Mouse (Mus musculus) lung, postnatal 14 days (tissue): ENCODE measurements around the gene Ccdc93.

ENCODE experiments used
- DNase-seq: peaks from one replicate; pipeline ENCODE4 v3.0.0; 2021

Gene Ccdc93

DNA sequence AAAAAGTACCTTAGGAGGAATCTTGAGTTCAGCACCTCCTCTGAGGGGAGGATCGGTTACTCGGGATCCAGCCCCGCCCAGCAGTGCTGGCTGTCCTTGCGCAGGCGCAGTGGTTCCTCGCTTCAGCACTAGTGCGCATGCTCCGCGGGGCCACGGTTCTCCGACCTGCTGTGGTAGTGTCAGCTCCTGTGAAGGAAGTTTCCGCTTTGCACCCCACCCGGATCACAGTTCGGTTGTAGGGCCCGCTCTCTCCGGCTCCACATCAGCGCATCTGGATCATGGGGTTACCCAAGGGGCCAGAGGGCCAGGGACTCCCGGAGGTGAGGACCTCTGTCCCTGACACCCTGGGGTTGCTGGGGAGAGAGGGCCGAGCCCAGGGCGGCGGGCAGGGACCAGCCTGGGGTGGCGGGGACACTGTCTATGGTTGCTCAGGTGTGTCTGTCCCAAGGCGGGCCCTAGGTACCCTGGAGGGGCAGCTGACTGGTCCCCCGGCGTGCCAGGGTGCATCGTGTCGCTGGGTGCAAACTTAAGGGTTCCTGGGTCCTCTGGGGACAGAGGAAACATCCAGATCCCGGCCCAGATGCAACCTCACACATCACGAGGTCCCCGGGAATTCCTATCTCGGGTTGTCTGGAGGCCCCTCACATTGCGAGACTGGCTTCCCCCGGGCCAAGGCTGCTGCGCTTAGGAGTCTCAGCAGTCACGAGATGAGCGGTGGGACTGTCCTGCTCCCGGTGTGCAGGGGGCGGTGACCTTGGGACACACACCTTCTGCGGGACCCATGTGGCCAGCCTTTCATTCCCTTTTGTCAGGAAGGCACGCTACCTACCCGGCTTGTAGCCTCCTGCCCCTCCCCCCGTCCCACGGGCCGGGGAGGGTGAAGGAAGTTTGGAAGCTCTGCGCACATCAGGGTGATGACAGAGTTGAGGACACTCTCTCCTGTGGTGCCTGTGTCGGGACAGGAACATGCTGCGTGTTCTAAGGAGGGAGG lies at the start of gene Ccdc93:
Ccdc93 (plus strand) TSS at position 112 of the 991 bp plus-strand sequence.
- DNase-seq, result peak; percentile 100

DNA sequence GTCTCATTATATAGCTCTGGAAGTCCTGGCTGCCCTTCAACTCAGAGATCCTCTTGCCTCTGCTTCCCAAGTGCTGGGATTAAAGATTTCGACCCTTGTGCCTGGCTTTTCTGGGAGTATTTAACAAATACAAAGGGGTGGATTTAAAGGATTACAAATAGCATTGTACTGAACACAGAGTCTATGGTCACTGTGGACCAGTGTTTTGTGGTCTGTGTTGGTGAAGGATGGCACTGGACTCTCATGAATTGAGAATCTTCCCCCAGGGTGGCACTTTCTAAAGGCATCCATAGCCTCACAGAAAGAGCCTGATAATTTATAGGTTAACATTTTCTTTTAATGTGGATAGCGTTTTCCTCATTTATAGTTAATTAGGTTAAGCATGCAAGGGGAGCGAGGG lies 49.3 kb upstream of the Ccdc93 start:
- DNase-seq, result no peak

DNA sequence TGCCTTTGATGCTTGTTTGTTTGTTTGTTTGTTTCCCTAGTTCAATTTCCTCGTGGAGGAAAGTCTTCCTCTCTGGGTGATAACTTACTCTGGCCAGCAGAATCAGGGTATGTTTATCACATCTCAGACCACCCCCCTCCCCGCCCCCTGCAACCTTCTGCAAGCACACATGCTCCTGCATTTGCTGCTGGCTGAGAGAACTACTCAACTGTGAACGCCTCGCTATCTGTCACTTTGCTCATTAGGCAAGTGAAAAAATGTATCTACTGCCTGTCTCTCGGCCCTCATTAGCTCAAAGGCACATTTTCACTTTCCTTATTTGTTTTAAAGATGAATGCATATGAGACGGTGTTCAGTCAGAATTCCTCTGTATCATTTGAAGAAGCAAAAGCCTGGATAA lies 42.5 kb upstream of the Ccdc93 start:
- DNase-seq, result no peak

DNA sequence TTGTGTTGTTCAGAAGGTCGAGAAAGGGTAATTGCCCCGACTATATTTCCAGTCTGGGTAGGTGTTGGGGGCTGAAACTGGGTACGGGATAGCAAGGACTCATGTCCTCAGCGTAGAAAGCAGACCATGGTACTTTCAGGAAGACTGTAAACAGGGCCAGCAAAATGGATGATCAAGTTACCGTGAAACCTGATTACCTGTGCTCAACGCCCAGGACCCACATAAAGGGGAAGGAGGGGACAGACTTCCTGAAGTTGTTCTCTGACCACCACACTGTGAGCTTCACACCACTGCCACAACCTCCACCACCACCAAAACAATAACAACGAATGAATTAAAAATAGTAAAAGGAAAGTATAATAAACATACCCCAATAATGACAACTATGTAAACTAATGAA lies 42.1 kb upstream of the Ccdc93 start:
- no peak for DNase-seq

DNA sequence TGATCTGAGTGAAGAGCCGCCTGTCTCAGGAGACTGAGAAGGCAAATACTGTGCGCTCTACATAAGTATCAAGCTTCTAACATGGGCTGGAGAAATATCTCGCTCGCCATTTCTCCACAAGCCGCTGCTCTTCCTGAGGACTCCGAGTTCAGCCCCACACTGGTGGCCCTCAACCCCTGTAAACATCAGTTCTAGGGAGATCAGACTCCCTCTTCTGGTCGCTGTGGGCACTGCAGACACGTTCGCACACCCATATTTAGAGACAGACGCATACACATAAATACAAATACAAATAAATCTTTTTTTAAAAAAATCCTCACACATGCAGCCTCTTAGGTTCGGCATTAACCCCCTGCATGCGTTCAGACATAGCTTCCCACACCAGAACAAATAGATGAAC lies 41.3 kb upstream of the Ccdc93 start:
- no peak for DNase-seq

DNA sequence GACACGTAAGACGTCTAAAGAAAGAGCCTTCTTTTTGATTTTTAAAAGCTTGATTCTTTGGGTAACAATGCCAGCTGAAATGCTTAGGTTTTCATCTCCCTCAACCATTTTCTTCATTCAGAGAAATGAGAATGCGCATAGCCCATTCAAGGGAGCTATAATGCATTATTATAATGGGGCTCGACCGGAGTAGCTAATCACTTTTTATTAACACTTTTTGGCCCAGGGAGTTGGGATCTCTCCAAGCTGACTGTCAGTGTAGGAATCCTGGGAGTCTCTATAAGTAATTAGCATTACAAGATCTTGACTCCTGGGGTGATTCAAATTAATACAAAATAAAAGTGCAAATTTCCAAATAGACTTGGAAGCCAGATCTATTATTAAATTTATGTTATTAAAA lies 40.8 kb upstream of the Ccdc93 start:
- DNase-seq, result no peak

DNA sequence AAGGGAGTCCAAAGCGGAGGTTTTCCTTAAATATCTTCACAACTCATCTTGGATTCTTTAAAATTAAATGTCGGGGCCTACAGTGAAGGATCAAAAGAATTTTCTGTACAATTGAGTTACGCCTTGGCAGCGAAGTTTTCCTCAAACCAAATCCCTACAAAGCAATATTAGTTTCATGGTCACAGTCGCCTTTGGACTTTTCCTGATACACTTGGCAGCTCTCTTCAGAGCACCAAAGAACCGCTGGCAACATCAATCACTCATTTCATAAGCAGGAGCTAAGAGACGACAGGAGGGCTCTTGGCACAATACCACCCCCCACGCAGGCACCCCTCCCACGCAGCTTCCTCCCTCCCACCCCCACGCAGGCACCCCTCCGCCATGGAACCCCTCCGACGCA lies 40.4 kb upstream of the Ccdc93 start:
- no peak for DNase-seq

DNA sequence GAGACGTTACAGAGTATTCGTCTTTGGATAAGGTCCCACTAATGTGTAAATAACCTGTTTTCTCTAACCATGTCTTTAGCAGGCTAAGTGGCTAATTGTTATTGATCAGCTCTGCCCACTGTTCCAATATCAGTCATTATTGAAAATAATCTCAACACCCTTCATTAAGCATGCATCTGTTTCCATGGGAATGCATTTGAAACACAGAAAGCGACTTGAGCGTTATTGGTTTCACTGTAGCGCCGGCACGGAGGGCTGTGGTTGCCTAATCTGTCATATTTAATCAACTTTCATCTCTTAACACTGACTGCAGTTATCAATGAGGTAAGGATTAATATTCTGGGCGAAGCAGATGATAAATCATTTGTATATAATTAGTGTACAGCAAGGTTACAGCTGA lies 40.0 kb upstream of the Ccdc93 start:
- DNase-seq, result no peak

DNA sequence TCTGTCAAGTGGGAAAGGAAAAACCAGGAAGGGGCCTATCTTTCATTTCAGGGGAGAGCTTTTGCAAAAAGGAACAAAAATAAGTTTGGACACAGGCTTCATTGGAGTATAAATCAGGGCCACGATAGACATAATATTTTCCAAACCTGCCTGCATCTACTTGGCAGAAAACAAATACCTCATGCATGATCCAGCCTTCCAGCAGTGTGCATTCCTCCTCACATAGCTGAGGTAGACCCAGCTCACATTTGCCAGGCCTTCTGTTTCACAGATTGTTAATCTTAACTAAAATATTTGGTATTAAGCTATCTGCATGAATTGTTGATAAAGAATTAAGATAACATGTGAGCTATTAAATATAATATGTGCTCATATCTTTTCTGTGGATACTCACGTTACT lies 37.7 kb upstream of the Ccdc93 start:
- DNase-seq, result no peak

DNA sequence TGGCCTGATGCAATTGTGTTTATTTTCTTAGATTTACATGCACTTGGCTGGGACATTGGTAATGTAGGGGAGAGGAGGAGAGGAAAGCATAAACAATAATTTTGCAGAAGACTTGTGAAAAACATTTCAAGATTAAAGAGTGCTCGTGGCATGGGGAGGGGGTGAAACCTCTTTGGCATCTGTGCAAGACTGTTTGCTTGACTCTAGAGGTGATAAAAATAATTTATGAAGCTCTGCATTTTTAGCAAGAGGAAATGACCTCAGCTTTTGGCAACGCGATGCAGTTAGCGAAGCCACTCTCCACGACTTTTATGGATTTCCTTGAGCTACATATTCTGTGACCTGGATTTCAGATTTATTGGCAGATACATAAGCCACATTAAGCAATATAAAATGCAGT lies 36.1 kb upstream of the Ccdc93 start:
- no peak for DNase-seq

DNA sequence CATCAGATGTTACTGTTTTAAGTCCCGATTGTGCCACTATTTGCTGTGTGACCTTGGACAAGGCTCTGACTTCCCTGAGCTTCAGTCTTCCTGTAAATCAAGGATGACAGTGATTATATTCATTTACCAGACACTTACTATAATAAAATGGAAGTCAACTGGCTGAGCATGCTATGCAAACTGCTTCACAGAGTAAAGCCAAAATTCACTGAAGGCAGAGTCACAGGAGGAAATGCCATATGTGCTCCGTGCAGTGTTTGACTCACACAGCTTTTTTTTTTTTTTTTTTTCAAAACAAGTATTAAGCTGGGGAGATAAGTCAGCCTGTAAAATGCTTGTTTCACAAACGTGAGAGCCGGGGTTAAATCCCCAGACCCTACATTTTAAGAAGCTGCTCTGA lies 34.3 kb upstream of the Ccdc93 start:
- DNase-seq, result no peak

DNA sequence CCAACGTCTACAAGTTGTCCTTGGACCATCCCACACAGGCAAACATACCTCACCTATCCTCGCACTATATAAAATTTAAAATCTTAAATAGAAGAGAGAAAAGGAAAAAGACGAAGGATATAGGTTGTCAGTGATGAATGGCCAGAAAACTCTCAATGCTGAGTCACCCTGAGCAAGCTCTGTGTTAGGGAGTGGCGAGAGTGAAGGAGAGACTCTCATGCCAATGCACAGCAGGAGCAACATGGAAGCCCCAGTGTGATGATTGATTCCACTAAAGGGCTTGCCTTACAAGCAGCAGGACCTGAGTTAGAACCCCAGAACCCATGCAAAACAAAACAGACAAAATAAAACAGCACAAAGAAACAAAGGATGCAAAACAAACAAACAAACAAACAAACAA lies 32.6 kb upstream of the Ccdc93 start:
- no peak for DNase-seq

DNA sequence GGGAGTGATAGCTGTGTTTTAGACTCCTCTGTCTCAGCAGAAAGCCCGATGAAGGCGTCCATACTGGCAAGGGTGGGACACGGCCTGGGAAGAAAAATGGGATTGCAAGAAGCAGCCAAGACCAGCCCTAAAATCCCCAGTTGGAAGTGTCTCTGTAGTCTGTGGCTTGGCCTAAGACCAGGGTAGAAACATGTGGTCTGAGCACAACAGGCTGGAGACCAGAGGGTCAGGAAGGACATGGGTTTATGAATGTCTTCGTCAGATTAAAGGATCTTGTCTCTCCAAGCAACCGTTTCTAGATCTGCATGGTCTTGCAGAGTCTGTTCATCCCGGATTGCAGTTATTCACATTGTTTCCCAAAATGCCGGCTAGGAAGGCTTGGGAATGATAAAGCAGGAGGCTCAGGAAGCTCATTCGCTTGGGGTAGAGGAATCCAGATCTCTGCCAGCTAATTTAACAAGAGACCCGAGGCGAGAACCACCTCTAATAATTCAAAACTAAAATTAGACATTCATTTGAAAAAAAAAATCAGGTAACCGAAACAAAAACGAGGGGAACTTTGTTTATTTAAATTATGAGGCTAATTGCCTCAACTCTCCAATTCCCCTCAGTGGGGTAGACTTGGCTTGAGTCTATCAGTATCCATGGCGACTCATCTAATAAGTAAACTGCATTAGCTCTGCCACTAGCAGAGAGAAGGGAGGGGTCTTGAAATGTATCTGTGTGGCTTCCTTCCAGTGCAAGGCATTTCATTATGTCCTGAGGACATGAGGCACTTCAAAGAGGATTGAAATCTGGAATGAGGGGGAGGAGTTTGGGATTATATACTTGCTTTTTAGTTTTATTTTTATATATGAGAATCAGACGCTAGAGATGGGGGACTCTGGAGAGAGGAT lies 31.6 kb upstream of the Ccdc93 start:
- DNase-seq, result peak; percentile 5

DNA sequence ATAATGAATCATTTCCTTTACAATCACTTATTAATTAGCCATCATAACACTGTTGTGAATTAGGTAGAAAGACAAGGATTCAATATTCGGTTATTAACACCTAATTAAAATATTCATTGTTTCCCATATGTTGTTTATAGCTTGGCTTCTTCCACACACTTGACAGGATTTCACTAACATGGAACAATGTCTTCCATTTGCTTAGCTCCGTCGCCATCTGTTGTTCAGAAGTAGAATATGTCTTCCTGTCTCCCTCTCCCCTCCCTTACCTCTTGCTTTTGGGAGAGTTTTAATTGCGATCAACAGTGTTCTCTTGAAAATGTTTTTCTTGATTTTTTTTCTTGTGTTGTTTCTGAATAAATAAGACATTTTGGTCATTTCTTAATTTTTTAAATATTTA lies 30.6 kb upstream of the Ccdc93 start:
- DNase-seq, result peak; percentile 25

DNA sequence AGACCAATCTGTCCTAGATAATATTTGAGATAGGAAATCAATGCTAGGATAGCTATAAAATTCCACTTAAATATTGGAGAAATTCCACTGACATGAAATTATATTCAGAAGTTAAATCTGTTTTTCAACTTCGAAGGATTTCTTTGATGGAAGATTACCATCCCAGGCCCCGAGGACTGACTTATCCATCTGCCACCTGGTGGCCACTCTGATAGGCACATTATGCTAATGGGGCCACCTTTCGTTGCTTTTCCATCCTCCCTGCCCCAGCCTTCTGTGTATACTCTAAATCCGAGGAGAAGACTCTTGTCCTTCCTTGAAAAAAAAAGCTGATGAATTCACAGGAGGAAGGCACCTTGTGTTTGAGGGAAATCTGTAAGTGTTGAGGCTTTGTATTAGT lies 11.8 kb upstream of the Ccdc93 start:
- peak; percentile 15 for DNase-seq

DNA sequence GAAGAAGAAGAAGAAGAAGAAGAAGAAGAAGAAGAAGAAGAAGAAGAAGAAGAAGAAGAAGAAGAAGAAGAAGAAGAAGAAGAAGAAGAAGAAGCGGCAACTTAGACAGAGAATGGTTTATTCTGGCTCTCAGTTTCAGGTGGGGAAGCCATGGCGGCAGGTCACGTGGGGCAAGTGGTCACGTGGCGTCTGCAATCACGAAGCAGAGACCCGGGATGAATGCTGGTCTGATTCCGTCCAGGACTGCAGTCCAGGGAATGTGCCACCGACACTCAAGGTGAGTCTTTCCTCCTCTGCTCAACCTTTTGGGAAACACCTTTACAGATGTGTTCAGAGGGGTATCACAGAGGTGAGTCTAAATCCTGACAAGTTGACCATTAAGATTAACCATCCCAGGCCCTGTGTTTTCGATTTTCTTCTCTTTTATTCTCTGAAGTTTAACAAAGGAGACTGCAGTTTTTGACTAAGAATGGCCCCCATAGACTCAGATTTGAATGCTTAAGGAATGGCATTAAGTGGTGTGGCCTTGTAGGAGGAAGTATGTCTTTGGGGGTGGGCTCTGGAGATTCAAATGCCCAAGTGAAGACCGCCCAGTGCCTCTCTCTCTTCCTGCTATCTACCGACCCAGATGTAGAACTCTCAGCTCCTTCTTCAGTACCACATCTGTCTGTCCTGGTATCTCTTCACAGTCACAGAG lies 11.1 kb upstream of the Ccdc93 start:
- DNase-seq, result no peak

DNA sequence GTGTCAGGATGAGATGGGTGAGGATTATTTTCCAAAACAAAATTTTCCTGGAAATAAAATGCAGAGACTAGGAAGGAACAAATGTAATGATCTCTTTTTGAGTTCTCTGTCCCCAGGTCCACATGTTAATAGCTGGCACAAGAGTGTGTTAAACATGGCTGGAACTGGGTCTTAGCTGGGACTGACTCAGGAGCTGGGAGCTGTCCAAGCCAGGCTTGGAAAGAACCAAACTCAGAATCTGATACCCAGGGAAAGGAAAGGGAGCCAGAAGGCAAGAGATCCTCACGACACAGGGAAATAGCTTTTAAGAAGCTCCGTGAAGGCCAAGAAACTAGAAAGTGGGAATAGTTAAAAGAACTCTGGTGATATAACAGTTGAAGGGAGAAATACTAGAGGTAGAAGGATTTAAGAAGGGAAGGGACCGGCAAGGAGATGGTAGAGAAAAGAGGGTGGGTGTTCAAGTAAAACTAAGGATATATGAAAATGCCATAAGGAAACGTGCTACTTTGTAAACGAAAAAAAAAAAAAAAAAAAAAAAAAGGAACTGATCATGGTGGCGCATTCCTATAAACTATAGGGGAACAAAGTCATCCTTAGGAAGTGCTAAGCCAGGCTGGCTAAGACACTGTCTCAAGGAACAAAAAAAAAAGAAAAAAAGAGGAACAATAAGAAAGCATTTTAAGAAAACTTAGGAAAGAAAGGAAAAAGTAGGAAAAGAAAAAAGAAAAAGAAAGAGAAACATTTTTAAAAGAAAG lies 489 bp upstream of the Ccdc93 start:
- DNase-seq, result no peak

DNA sequence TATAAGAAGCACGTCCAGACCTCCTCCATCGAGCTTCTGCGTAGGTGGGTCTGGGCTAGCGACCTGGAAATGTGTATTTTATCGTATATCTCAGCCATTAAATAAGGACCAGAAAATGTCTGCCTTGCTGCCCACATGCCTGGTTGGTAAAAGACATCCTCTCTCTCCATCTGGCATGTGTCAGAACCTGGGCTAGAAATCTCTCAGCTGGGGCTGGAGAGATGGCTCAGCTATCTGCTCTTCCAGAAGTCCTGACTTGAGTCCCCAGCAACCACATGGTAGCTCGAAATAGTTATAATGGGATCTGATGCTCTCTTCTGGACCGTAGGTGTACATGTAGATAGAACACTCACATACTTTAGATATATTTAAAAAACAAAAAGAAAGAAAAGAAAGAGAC lies 5.1 kb downstream of the Ccdc93 start:
- no peak for DNase-seq

DNA sequence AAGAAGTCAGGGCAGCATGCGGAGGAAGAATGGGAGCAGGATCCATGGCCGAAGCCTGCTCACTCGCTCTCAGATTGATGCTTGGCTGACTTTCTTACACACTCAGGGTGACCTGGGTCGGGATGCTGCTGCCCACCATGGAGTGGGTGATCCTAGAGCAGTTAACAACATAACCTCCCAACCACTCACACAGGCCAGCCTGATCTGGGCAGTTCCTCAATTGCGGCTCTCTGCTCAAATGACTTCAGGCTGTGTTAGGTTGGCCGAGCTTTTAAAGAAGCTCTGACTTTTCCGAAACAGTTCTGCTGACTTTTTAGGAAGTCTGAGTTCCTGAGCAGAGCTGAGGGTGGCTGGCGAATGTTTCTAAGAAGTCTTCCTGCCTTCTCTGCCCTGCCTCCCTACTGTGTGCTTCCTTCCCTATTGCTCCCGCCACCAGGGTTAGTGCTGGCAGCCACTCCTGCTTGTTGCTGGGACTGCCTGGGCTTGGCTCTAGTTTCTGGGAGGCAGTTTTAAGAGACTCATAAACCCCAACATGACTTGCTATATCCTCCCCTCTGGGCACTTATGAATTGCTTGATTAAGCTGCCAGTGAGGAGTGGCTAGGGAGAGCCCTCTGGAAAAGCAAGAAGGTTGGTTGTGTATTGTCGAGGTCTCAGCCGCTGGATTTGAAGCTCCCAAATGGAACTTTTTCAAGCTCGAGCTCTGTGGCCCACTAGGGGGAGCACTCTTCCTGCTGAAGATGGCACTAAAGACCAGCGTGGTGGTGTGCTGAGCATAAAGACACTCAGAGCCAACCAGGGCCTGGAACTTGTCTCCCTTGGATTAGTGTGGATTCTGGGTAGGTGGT lies 9.9 kb downstream of the Ccdc93 start:
- peak; percentile 75 for DNase-seq

DNA sequence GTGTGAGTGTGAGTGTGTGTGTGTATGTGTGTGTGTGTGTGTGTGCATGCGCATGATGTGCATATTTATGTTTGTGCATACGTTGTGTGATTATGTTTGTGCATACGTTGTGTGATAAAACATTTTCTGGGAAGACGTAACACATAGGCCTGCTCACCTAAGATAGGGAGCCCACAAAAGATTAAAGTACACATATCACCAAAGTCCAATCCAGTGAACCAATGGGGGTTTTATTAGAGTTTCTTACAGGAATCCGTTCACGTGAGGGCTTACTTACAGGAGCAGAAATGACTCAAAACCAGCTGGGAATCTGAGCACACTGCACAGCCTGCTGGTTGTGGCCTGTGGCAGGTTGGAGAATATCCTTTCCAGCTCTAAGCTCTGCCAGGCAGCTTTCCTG lies 13.3 kb downstream of the Ccdc93 start:
- no peak for DNase-seq

DNA sequence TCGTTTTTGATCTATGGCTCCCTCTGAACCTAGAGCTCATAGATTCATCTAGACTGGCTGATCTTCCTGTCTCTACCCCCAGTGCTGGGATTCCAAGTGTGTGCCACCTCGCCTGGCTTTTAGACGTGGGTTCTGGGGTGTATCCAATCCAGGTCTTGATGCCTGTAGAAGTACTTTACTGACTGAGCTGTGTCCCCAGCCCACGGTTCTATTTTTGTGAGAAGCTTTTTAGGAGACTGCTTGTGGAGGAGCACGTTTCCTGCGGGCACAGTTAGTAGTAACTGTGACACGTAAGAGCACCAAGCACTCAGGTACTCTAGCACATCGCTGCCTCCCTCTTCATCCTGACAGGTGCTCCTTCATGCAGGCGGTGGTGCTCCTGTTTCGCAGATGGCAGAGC lies 16.4 kb downstream of the Ccdc93 start:
- no peak for DNase-seq

DNA sequence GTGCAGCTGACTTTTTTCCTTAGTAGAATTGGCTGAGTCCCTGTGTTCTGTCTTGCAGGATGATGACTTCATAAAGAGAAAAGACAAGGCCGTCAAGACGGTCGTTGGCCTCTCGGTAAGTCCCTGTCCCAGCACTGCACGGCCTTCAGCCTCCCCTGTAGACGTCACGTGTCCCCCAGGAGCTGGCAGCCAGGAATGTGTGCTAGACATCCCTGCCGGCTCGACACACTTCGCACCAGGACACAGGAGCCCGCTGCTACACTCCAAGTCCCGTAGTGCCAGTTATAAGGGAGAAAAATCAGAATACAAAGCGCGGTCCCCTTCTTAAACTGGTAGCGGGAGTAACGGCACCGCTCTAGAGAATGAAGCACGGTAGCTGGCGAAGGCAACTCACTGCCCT lies 17.3 kb downstream of the Ccdc93 start:
- DNase-seq, result no peak
